Mouse (Mus musculus) C2C12 (cell line): ENCODE data around the gene Caln1.

Experiments
- CEBPB ChIP-seq: IDR thresholded peaks from one replicate; pipeline ENCODE4 v1.6.1; 2011; ENCODE audit warnings: low read depth, mild to moderate bottlenecking, control low read depth, moderate library complexity
- CTCF ChIP-seq: IDR thresholded peaks from one replicate; pipeline ENCODE4 v1.5.1; 2011; ENCODE audit not compliant: control insufficient read depth, insufficient read depth, insufficient read length
- FOSL1 ChIP-seq: IDR thresholded peaks from one replicate; pipeline ENCODE4 v1.8.0; 2011; ENCODE audit warnings: mild to moderate bottlenecking, low read length; ENCODE audit not compliant: poor library complexity, insufficient read depth, severe bottlenecking
- MAX ChIP-seq: IDR thresholded peaks from one replicate; pipeline ENCODE4 v1.6.1; 2011; ENCODE audit warnings: mild to moderate bottlenecking, control low read depth
- MYOD1 ChIP-seq: IDR thresholded peaks from one replicate; pipeline ENCODE4 v1.6.1; 2011; ENCODE audit warnings: low read depth; ENCODE audit not compliant: control insufficient read depth, insufficient read length
- MYOG ChIP-seq: IDR thresholded peaks from one replicate; pipeline ENCODE4 v1.6.1; 2011; ENCODE audit not compliant: control insufficient read depth, insufficient read length; ENCODE audit errors: extremely low read depth
- USF1 ChIP-seq: IDR thresholded peaks from one replicate; pipeline ENCODE4 v1.6.1; 2011; ENCODE audit warnings: low read depth, mild to moderate bottlenecking, control low read depth, moderate library complexity

GRCm38 (mm10) chr5:130328366-130328765 is 40.9 kb upstream of the Caln1 start:
- TF ChIP-seq MYOD1 (no peak), CTCF (no peak), MYOG (no peak), USF1 (no peak), MAX (no peak), CEBPB (no peak), FOSL1 (no peak)
